Mouse (Mus musculus) neural tube, embryonic 15.5 days (tissue): Measurements from ENCODE around the gene Ssbp4. TPM values are rescaled to one million over a fixed set of nuclear protein-coding genes. Genes with fewer than 3 reads are reported as not detected.
A peak's percentile ranks its signal among the peaks of the same experiment; 100 is the strongest.

ENCODE experiments used
- ATAC-seq: fragments of 200-750 bp; cut with Nextera tagmentation; 2 replicates; pipeline ENCODE4 v1.8.0; 2017; ENCODE audit warnings: mild to moderate bottlenecking, moderate TSS enrichment, moderate library complexity; ENCODE audit not compliant: low FRiP score
- H3K27ac ChIP-seq: fragments of 300-500 bp; sonication (generic); replicated peaks from 2 replicates; pipeline ENCODE4 v1.5.1; 2015; ENCODE audit warnings: mild to moderate bottlenecking, inconsistent platforms
- H3K27me3 ChIP-seq: fragments of 300-500 bp; sonication (generic); replicated peaks from 2 replicates; pipeline ENCODE4 v1.6.1; 2015; ENCODE audit warnings: inconsistent platforms
- H3K36me3 ChIP-seq: fragments of 300-500 bp; sonication (generic); 2 replicates; pipeline ENCODE4 v1.6.1; 2015; ENCODE audit warnings: inconsistent platforms
- H3K4me1 ChIP-seq: fragments of 300-500 bp; sonication (generic); 2 replicates; pipeline ENCODE4 v1.6.1; 2015; ENCODE audit warnings: inconsistent platforms
- H3K4me2 ChIP-seq: fragments of 300-500 bp; sonication (generic); 2 replicates; pipeline ENCODE4 v1.6.1; 2015; ENCODE audit warnings: inconsistent platforms, mild to moderate bottlenecking, moderate library complexity
- H3K4me3 ChIP-seq: fragments of 300-500 bp; sonication (generic); replicated peaks from 2 replicates; pipeline ENCODE4 v1.5.1; 2015; ENCODE audit warnings: mild to moderate bottlenecking, inconsistent platforms
- H3K9ac ChIP-seq: fragments of 300-500 bp; sonication (generic); replicated peaks from 2 replicates; pipeline ENCODE4 v1.6.1; 2015; ENCODE audit warnings: mild to moderate bottlenecking, inconsistent platforms
- H3K9me3 ChIP-seq: fragments of 300-500 bp; sonication (generic); replicated peaks from 2 replicates; pipeline ENCODE4 v1.6.1; 2016; ENCODE audit warnings: inconsistent platforms
- WGBS: fragments of 180-500 bp; shearing (Covaris S2); methylation state at CpG from one replicate; pipeline ENCODE4 v1.1.7; 2015; ENCODE audit warnings: mixed read lengths; 5-methylcytosine and 5-hydroxymethylcytosine counted together
- polyA plus RNA-seq: library from polyadenylated mRNA; unstranded; fragments of >200 nt; fragmentation: Nextera tagmentation; extraction: Ambion mirVana; gene quantifications from 2 replicates; pipeline ENCODE4 v1.2.1, GENCODE M21; 2015

The Ssbp4 gene
- polyA plus RNA-seq, 1 experiment from 2014 or later: 175 TPM

DNA sequence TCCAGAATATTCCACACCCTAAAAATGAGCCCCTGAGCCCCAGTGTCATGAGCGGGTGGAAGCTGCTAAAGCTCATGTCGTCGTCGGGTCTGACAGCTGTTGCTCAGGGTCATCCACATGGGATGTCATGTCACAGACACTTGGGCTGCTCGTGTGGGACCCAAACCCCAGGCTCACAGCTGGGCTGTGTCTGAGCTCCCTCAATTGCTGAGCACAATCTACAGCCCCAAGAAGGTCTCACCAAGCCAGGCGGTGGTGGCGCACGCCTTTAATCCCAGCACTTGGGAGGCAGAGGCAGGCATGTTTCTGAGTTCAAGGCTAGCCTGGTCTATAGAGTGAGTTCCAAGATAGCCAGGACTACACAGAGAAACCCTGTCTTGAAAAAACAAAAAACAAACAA lies 6.6 kb upstream of the Ssbp4 start:
- Histone ChIP-seq H3K9me3 (no peaks in the 10 kb centered on the region), H3K9ac (no peak overlapping the region), H3K4me3 (no peak overlapping the region), H3K27me3 (no peaks in the 10 kb centered on the region; the same call in 1 of the 2 replicates), H3K36me3 (no peaks in the 10 kb centered on the region), H3K27ac (no peak overlapping the region), H3K4me2 (no peak overlapping the region), H3K4me1 (peaks cover 19% of the 10 kb centered on the region)
- ATAC-seq: no peak
- 92% methylated on average over 8 of the region's 8 CpGs for WGBS

DNA sequence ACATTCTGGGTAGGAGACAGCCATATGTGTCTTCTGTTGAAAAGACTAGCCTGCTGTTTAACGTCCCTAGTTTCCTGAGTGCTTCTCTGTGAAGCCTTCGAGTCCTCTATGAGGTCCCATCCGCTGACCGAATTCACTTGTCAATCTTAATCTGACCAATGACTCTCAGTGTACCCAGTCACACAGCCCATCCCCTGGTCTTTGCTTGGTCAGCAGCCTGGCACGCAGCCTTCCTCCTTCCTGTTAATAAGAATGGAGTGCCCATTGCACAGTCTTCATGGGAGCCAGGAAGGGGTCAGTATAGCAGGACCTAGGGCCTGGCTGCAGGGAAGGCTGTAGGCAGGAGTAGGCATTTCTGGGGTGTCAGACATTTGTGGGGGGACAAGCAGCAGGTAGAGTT lies 5.8 kb upstream of the Ssbp4 start:
- no peak overlapping the region for H3K4me2 ChIP-seq
- H3K36me3 ChIP-seq: no peaks in the 10 kb centered on the region
- H3K9me3 ChIP-seq: no peaks in the 10 kb centered on the region
- H3K27ac ChIP-seq: no peak overlapping the region
- no peak overlapping the region for H3K4me3 ChIP-seq
- peaks cover 27% of the 10 kb centered on the region for H3K4me1 ChIP-seq
- H3K9ac ChIP-seq: no peak overlapping the region
- H3K27me3 ChIP-seq: no peaks in the 10 kb centered on the region
- ATAC-seq: no peak
- WGBS: 63% methylated on average over 5 of the region's 5 CpGs

DNA sequence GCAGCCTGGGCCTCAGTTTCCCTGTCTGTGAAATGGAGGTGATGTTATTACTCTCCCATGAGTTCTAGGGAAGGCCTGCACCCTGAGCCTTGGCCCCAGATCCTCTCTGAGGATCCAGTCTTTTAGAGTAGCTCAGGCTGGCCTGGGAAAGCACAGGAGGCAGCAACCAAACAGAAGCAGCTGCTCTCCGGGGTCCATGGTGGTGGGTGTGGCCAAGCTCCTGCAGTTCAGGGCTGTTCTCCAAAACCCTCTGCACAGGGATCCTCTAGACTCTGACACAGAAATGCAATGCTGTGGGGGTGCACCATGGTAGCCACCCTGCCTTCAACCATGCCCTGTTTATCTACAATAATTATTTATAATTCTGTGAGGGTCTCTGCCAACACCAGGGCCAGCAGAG lies 5.1 kb upstream of the Ssbp4 start:
- no peak overlapping the region for H3K4me2 ChIP-seq
- no peaks in the 10 kb centered on the region for H3K36me3 ChIP-seq
- no peak for ATAC-seq
- H3K9ac ChIP-seq: no peak overlapping the region
- peaks cover 34% of the 10 kb centered on the region for H3K4me1 ChIP-seq
- no peaks in the 10 kb centered on the region for H3K9me3 ChIP-seq
- WGBS: 5% methylated on average over 1 of the region's 1 CpGs
- no peaks in the 10 kb centered on the region for H3K27me3 ChIP-seq
- no peak overlapping the region for H3K27ac ChIP-seq
- no peak overlapping the region for H3K4me3 ChIP-seq

DNA sequence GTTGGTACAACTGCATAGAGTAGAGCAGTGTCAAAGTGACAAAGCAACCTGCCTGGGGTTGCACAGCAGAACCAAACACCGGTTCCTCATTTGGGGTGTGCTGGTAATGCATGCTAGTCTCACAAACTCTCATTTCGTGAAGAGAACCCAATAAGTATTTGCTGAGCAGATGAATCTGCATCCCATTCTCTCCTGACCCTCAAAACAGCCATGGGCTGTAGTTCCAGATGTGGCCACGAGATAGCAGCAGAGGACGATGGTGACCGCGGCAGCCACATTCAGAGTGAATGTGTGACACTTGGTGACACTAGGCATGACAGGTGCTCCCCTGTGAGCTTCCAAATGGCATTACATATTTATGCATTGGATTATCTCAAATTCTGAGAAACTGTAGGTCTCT lies 3.2 kb upstream of the Ssbp4 start:
- H3K27me3 ChIP-seq: no peaks in the 10 kb centered on the region
- peak overlapping the region; percentile 88 for H3K27ac ChIP-seq
- peak overlapping the region; percentile 89 for H3K4me3 ChIP-seq
- H3K4me1 ChIP-seq: peaks cover 51% of the 10 kb centered on the region
- under 1% methylated on average over 6 of the region's 6 CpGs for WGBS
- peak overlapping the region; percentile 29 for H3K9ac ChIP-seq
- no peaks in the 10 kb centered on the region for H3K36me3 ChIP-seq
- no peaks in the 10 kb centered on the region for H3K9me3 ChIP-seq
- no peak for ATAC-seq
- H3K4me2 ChIP-seq: peak overlapping the region; percentile 74

DNA sequence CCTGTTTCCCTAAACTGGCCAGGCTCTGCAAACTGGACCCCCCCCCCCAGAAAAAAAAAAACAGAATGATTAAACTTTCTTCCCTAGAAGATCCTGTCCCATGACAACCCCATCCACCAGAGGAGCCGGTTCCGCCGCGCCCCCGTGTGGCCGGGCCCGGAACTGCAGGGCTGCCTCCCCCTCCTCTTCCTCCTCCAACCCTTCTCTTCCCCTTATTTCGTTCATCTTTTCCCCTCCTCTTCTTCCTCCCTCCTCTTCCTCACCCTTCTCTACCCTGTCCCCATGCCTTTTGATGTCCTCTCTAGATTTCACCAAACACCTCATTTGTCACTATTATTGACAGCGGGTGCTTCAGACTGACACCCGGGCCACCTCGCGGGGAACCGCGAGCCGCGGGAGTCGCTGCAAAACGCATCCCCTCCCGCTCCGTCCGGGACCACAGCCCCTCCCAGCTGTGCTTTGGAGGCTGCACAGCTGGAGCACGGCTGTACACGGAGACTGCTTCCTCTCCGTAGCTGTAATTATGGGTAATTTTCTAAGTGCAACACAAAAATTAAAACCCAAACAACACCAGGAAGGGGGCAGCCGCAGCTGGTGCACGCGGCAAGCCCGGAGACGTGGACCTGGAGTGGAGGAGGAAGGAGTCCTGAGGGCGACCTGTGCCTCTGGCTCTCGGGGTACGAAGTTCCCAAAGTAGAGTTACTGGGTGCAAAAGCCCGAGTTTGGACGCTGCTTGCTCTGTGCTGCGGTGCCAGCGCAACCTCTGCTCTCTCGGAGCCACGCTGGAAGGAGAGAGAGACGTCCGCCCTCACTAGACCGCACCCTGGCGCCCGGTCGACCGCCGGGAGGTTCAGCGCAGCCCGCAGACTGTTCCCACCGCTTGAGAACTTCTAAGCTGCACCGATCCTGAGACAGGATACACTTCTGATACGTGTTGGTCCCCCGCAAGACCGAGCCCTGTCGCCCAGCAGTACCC lies 2.4 kb upstream of the Ssbp4 start:
- Histone ChIP-seq H3K27me3 (no peaks in the 10 kb centered on the region), H3K4me1 (peaks cover 59% of the 10 kb centered on the region), H3K9me3 (no peaks in the 10 kb centered on the region), H3K27ac (peak overlapping the region; percentile 88), H3K36me3 (no peaks in the 10 kb centered on the region), H3K4me2 (peak overlapping the region; percentile 74), H3K4me3 (peak overlapping the region; percentile 89), H3K9ac (peak overlapping the region; percentile 29)
- no peak for ATAC-seq
- under 1% methylated on average over 54 of the region's 54 CpGs for WGBS

DNA sequence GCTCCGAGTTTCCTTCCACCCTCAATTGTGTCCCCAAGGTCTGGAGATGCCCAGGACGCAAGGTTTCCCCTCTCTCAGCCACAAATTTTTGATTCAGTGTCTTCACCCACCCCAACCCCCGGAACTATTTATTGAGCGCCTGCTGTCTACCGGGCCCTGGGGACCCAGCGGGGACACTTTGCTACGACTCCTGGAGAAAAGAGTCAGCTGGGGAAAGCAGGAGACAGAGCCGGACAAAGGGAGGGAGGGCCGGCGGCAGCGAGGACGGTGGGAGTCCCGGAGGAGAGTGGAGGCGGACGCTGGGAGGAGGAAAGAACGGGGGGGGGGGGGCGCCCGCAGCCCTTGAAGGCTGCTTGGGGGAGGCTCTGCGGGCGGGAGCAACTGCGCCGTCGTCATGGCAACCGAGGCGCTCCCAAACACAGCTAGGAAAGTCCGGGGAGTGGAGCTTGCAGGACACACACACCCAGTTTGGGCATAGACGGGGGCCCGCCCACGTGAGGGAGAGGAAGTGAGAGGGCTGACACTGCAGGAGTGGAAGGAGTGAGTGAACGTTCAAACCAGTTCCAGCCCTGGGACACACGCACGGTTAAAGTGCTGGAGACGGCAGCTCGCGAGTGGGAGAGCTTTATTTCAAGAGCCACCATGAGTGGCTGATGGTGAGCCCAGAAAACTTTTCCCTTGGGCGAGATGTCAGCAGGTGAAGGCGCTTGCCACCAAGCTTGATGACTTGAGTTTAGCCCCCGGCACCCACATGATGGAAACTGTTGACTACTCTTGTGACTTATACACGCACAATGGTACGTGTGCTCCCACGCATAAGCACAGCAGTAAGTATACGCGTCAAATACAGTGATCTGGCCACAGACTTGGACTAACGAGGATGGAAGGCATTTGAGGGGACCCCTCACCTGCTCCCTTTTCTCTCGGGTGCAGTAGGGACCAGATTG lies 1.4 kb upstream of the Ssbp4 start:
- ATAC-seq: peak; percentile 15; the same call in 1 of the 2 replicates

DNA sequence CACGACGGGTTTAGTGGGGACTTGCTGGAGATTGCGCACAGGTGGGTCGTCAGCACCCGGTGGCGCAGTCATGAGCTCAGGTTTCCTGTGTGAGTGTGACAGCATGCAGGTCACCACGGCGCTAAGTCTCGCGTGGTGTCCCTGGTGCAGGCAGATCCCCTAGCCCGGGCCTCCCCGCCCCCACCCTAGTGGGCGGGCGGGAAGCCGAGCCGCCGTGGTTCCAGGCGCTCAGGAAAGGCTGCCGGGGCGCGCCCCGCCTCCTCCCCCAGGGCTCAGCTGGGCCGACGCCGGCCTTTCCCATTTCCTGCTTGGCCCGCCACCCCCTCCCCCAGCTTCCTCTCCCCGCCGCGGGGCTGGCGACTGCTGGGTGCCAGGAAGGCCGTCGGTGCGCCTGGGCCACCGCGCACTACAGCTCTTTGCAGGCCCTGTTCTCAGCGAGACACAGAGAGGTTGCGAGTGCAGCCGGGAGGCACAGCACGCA lies 736 bp upstream of the Ssbp4 start:
- WGBS: 2% methylated on average over 39 of the region's 39 CpGs
- peak overlapping the region; percentile 88 for H3K27ac ChIP-seq
- peak overlapping the region; percentile 74 for H3K4me2 ChIP-seq
- H3K4me3 ChIP-seq: peak overlapping the region; percentile 89
- H3K9me3 ChIP-seq: no peaks in the 10 kb centered on the region
- peaks cover 73% of the 10 kb centered on the region for H3K4me1 ChIP-seq
- H3K36me3 ChIP-seq: no peaks in the 10 kb centered on the region
- H3K9ac ChIP-seq: peak overlapping the region; percentile 38
- no peaks in the 10 kb centered on the region for H3K27me3 ChIP-seq
- peak; percentile 47 for ATAC-seq

More for the DNA sequence above, 1.4 kb upstream of the Ssbp4 start:
- peaks cover 66% of the 10 kb centered on the region for H3K4me1 ChIP-seq
- H3K27ac ChIP-seq: peak overlapping the region; percentile 88
- no peaks in the 10 kb centered on the region for H3K9me3 ChIP-seq
- 1% methylated on average over 43 of the region's 45 CpGs for WGBS
- peak overlapping the region; percentile 38 for H3K9ac ChIP-seq
- peak overlapping the region; percentile 89 for H3K4me3 ChIP-seq
- H3K27me3 ChIP-seq: no peaks in the 10 kb centered on the region
- H3K36me3 ChIP-seq: no peaks in the 10 kb centered on the region
- peak overlapping the region; percentile 74 for H3K4me2 ChIP-seq

DNA sequence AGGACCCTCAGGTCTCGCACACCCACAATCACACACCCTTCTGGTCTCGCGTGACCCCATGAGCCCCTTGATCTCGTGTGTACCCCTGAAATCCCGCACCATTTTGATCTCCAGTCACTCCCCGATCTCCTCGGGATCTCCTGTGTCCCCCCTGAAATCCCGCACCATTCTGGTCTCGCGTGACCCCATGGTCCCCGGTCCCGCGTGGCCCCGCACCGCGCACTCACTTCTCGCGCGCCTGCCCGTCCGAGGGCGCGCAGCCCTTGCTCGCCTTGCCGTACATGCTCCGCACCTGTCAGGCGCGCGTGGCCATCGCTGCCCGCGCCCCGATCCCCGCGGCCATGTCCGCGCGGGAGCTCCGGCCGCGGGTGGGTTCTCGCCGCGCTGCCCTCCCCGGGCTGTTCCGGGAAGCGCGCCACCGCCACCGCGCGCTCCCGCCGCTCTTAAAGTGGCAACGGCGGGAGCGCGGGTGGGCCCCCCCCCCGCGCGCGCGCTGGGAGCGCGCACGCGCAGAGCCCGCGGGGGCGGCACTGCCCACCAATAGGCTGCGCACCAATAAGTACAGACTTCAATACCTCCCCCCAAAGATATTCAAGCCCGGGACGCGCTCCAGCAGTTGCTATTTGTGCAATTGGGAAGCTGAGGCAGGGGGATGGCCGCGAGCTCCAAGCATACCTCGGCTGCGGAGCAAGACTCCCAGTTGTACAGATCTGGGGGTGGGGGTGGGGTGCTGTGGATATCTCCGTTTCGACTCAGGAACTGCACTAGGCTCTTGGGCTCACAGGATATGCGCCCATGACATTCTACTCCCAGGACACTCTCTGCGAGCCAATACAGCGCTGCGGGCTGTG lies 549 bp downstream of the Ssbp4 start:
- H3K9ac ChIP-seq: peak overlapping the region; percentile 89
- peaks cover 76% of the 10 kb centered on the region for H3K4me1 ChIP-seq
- H3K4me2 ChIP-seq: peak overlapping the region; percentile 74
- H3K9me3 ChIP-seq: no peaks in the 10 kb centered on the region
- ATAC-seq: peak; percentile 29
- peak overlapping the region; percentile 89 for H3K4me3 ChIP-seq
- 0 out of 2 replicates have a peak, but pooled peaks cover under 1% of the 10 kb centered on the region for H3K36me3 ChIP-seq
- WGBS: 1% methylated on average over 83 of the region's 84 CpGs
- H3K27ac ChIP-seq: peak overlapping the region; percentile 88
- no peaks in the 10 kb centered on the region for H3K27me3 ChIP-seq

DNA sequence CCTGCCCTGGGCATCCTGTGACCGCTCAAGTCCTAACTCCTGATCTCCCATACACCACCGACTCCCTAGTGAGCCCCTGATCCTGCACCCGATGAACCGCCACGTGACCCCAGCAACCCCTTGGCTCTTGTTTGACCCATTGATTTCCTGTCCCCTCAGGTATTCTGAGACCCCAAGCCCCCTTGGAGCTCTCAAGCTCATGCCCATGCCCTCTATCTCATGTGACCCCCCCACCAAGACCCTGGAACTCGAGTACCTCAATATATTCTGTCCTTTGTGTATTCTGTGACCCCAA lies 1.1 kb downstream of the Ssbp4 start:
- Histone ChIP-seq H3K9me3 (no peaks in the 10 kb centered on the region), H3K36me3 (0 out of 2 replicates have a peak, but pooled peaks cover 4% of the 10 kb centered on the region), H3K27me3 (no peaks in the 10 kb centered on the region), H3K27ac (peak overlapping the region; percentile 88), H3K4me2 (peak overlapping the region; percentile 74), H3K9ac (peak overlapping the region; percentile 89), H3K4me1 (peaks cover 76% of the 10 kb centered on the region), H3K4me3 (peak overlapping the region; percentile 89)
- WGBS: 29% methylated on average over 6 of the region's 6 CpGs
- no peak for ATAC-seq

DNA sequence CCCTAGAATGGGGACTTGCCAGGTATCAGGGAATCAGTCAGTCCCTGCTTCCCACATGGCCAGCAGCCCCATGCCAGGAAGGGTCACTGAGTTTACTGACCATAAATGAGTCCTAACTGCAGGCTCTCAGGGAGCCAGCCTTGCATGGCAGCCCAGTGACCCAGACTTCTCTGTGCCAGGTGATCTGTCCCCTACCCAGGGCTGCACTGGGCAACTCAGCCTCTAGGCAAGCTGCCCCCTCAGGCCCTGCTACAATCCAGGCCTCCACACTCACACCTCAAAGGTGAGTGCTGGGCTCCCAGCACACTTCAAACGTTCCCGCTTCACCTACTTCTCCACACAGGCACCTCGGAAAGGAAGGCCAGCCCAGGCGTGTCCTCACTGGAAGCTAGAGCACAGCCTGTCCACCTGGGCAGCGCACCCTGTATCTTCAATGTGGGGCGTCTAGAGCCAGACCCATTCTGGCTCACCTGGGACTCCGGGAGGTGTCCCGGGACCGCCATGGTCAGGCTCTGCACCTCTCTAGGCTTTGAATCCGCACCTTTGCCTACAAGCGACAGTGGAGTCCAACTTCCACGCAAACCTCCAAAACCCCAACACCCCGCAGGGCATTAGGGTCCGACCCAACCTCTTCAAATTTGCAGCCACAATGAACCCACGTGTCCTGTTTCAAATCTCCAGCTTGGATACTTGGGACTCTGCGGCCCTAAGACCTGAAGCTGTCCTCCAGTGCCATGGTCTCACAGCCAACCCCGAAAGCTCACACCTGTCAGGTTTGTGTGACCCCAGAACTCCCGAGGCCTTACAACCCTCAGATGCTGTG lies 1.7 kb downstream of the Ssbp4 start:
- peaks cover 76% of the 10 kb centered on the region for H3K4me1 ChIP-seq
- peak overlapping the region; percentile 74 for H3K4me2 ChIP-seq
- WGBS: 69% methylated on average over 18 of the region's 18 CpGs
- H3K4me3 ChIP-seq: peak overlapping the region; percentile 89
- H3K9me3 ChIP-seq: no peaks in the 10 kb centered on the region
- ATAC-seq: no peak
- H3K9ac ChIP-seq: peak overlapping the region; percentile 89
- no peaks in the 10 kb centered on the region for H3K27me3 ChIP-seq
- 0 out of 2 replicates have a peak overlapping the region, but pooled peaks have one; percentile 33 for H3K27ac ChIP-seq
- H3K36me3 ChIP-seq: 0 out of 2 replicates have a peak, but pooled peaks cover 8% of the 10 kb centered on the region
